20 mouse cellular contexts compared by ENCODE assay signal in genomic region chr5:75705421-75705820, GRCm38 (mm10).
"Had no signal": no experiment of that assay in that cellular context is flagged by ENCODE, and none has a peak within 500 bp of the region (broad histone marks: within the 10 kb centered on the region; RNA-seq: fewer than 3 reads in every experiment).

No protein-coding gene starts in this region.

- H3K36me3 ChIP-seq: limb, embryonic 12.5 days; liver, embryonic 12.5 days; liver, embryonic 15.5 days; midbrain, embryonic 10.5 days; midbrain, embryonic 13.5 days; neural tube, embryonic 13.5 days had no signal

- DNase-seq: kidney, adult 2 months; kidney, postnatal 36 days; layer of hippocampus, postnatal 36 days; liver; lung, adult 2 months; thymus, adult 2 months; thymus, postnatal 14 days had no signal

- H3K27me3 ChIP-seq: limb, embryonic 12.5 days; liver, embryonic 12.5 days; liver, embryonic 15.5 days; midbrain, embryonic 13.5 days; neural tube, embryonic 13.5 days had no signal

- H3K27ac ChIP-seq: kidney, postnatal 0 days; left cerebral cortex, adult 2 months; limb, embryonic 12.5 days; liver, embryonic 12.5 days; liver, embryonic 15.5 days; macrophage; midbrain, embryonic 10.5 days; midbrain, embryonic 13.5 days; neural tube, embryonic 13.5 days; stomach, postnatal 0 days had no signal

- ATAC-seq: liver, embryonic 12.5 days; lung, postnatal 0 days; midbrain, embryonic 13.5 days; midbrain, embryonic 16.5 days had no signal

- H3K9ac ChIP-seq: limb, embryonic 12.5 days; liver, embryonic 12.5 days; liver, embryonic 15.5 days; midbrain, embryonic 13.5 days; neural tube, embryonic 13.5 days had no signal

- H3K4me2 ChIP-seq: limb, embryonic 12.5 days; liver, embryonic 12.5 days; liver, embryonic 15.5 days; midbrain, embryonic 13.5 days; neural tube, embryonic 13.5 days had no signal

- H3K4me1 ChIP-seq: limb, embryonic 12.5 days; liver, embryonic 12.5 days; liver, embryonic 15.5 days; midbrain, embryonic 10.5 days; midbrain, embryonic 13.5 days; neural tube, embryonic 13.5 days had no signal

- H3K4me3 ChIP-seq: left cerebral cortex, adult 2 months; limb, embryonic 12.5 days; liver, embryonic 12.5 days; liver, embryonic 15.5 days; midbrain, embryonic 10.5 days; midbrain, embryonic 13.5 days; myocyte; neural tube, embryonic 13.5 days had no signal

- H3K9me3 ChIP-seq: limb, embryonic 12.5 days; liver, embryonic 12.5 days; liver, embryonic 15.5 days; midbrain, embryonic 10.5 days had no signal
